Mouse (Mus musculus) stomach, embryonic 14.5 days (tissue): ENCODE results near the gene Id1. TPM values are rescaled to one million over a fixed set of nuclear protein-coding genes. Genes with fewer than 3 reads are reported as not detected.

Experiments
- ATAC-seq: fragments of 200-750 bp; cut with Nextera tagmentation; 2 replicates; pipeline ENCODE4 v1.8.0; 2017; ENCODE audit warnings: low read depth, moderate TSS enrichment; ENCODE audit not compliant: insufficient number of reproducible peaks, insufficient read depth, low FRiP score
- H3K27ac ChIP-seq: fragments of 300-500 bp; sonication (generic); 2 replicates; pipeline ENCODE4 v1.5.1; 2014; ENCODE audit warnings: mild to moderate bottlenecking, low read length, moderate library complexity, mixed read lengths
- H3K27me3 ChIP-seq: fragments of 300-500 bp; sonication (generic); 2 replicates; pipeline ENCODE4 v1.6.1; 2014; ENCODE audit warnings: low read length, control low read depth, mixed read lengths; ENCODE audit not compliant: control insufficient read depth, insufficient read depth
- H3K36me3 ChIP-seq: fragments of 300-500 bp; sonication (generic); 2 replicates; pipeline ENCODE4 v1.6.1; 2014; ENCODE audit warnings: mild to moderate bottlenecking, control low read depth, low read length, moderate library complexity, mixed read lengths; ENCODE audit not compliant: control insufficient read depth, insufficient read depth
- H3K4me1 ChIP-seq: fragments of 300-500 bp; sonication (generic); 2 replicates; pipeline ENCODE4 v1.6.1; 2014; ENCODE audit warnings: low read length, control low read depth, mixed read lengths; ENCODE audit not compliant: control insufficient read depth, insufficient read depth
- H3K4me2 ChIP-seq: fragments of 300-500 bp; sonication (generic); replicated peaks from 2 replicates; pipeline ENCODE4 v1.6.1; 2014; ENCODE audit warnings: low read depth, low read length, control low read depth
- H3K4me3 ChIP-seq: fragments of 300-500 bp; sonication (generic); 2 replicates; pipeline ENCODE4 v1.5.1; 2014; ENCODE audit warnings: low read depth, low read length, control low read depth
- H3K9ac ChIP-seq: fragments of 300-500 bp; sonication (generic); replicated peaks from 2 replicates; pipeline ENCODE4 v1.6.1; 2014; ENCODE audit warnings: low read depth, mild to moderate bottlenecking, control low read depth, low read length, moderate library complexity, mixed read lengths
- H3K9me3 ChIP-seq: fragments of 300-500 bp; sonication (generic); 2 replicates; pipeline ENCODE4 v1.6.1; 2016; ENCODE audit warnings: low read depth, low read length, control low read depth; ENCODE audit not compliant: control insufficient read depth
- WGBS: fragments of 180-500 bp; shearing (Covaris S2); extraction: QIAGEN DNeasy Blood & Tissue Kit; methylation state at CpG from one replicate; pipeline ENCODE4 v1.1.7; 2014; 5-methylcytosine and 5-hydroxymethylcytosine counted together
- polyA plus RNA-seq: library from polyadenylated mRNA; unstranded; fragments of >200 nt; fragmentation: Nextera tagmentation; extraction: Ambion mirVana; gene quantifications from 2 replicates; pipeline ENCODE4 v1.2.1, GENCODE M21; 2014

Gene Id1
- 147 and 150 TPM in 2 replicates for polyA plus RNA-seq

- Histone ChIP-seq H3K27ac (peak within 1 kb of the TSS; percentile 97), H3K9ac (peak within 1 kb of the TSS; percentile 90), H3K36me3 (no peaks in the 10 kb centered on the region), H3K27me3 (no peaks in the 10 kb centered on the region), H3K4me2 (peak within 1 kb of the TSS; percentile 79), H3K4me3 (peak within 1 kb of the TSS; percentile 82), H3K9me3 (no peaks in the 10 kb centered on the region), H3K4me1 (peaks cover 56% of the 10 kb centered on the region)
- ATAC-seq = peak; percentile 73
- WGBS = under 1% methylated on average over 28 of the region's 28 CpGs
Observed at GRCm38 (mm10) chr2:152736090-152736601, at the start of gene Id1. TSS of gene Id1 (plus strand) at chr2:152736251.

DNA sequence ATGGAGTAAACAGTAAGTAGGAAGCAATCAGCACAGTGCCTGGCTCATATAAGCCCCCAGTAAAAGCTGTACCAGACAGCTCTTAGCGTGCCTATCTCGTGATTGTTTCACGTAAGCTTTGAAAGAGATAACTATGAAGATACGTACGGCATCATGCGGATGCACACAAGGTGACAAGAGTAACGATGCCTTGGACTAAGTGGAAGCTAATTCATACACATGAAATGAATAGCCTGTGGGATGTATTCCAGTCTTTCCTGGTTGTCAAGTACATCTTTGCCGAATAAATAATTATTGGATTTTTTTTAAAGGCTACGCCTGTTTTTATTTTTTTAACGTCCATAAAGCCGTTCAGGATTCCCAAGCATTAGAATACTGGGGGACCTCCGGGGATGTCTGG, 49.7 kb upstream of the Id1 start:
- no peaks in the 10 kb centered on the region for H3K4me1 ChIP-seq
- H3K4me3 ChIP-seq = no peak overlapping the region
- no peak overlapping the region for H3K9ac ChIP-seq
- peaks cover 4% of the 10 kb centered on the region; the same call in 1 of the 2 replicates for H3K9me3 ChIP-seq
- no peak for ATAC-seq
- H3K36me3 ChIP-seq = peaks cover 84% of the 10 kb centered on the region
- peak overlapping the region; percentile 26 for H3K4me2 ChIP-seq
- H3K27me3 ChIP-seq = no peaks in the 10 kb centered on the region
- H3K27ac ChIP-seq = no peak overlapping the region
- WGBS = 56% methylated on average over 12 of the region's 12 CpGs

DNA sequence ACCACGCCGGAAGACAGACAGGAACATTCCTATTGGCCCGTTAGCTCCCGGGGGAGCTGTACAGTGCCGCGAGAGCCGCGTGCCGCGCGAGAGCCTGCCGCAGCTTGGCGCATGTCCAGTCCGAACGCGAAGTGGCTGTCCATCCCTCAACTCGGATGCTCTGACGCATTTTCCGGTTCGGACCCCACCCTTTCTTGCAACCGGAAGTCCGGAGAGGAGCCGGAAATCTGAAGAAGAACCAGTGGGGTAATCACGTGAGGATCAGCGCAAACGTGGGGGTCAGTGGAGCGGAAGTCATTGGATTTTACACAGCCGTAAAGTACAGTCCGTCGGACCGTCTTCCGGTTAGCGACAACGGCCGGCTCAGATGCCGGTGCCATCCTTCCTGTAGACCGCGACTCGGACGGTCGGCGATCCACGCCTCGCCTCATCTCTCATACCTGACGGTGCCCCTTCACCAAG, 49.2 kb upstream of the Id1 start, which contains the start of gene Mcts2:
Gene Mcts2 (plus strand): TSS at position 230 of the 462 bp plus-strand sequence.
- ATAC-seq = peak; percentile 97
- H3K4me1 ChIP-seq = no peaks in the 10 kb centered on the region
- peak within 1 kb of the TSS; percentile 55 for H3K4me2 ChIP-seq
- 54% methylated on average over 45 of the region's 45 CpGs for WGBS
- peak within 1 kb of the TSS; percentile 43 for H3K4me3 ChIP-seq
- peaks cover 80% of the 10 kb centered on the region for H3K36me3 ChIP-seq
- no peaks in the 10 kb centered on the region for H3K27me3 ChIP-seq
- peak within 1 kb of the TSS; percentile 36; the same call in 1 of the 2 replicates for H3K9ac ChIP-seq
- H3K27ac ChIP-seq = no peak within 1 kb of the TSS
- peaks cover 4% of the 10 kb centered on the region; the same call in 1 of the 2 replicates for H3K9me3 ChIP-seq

DNA sequence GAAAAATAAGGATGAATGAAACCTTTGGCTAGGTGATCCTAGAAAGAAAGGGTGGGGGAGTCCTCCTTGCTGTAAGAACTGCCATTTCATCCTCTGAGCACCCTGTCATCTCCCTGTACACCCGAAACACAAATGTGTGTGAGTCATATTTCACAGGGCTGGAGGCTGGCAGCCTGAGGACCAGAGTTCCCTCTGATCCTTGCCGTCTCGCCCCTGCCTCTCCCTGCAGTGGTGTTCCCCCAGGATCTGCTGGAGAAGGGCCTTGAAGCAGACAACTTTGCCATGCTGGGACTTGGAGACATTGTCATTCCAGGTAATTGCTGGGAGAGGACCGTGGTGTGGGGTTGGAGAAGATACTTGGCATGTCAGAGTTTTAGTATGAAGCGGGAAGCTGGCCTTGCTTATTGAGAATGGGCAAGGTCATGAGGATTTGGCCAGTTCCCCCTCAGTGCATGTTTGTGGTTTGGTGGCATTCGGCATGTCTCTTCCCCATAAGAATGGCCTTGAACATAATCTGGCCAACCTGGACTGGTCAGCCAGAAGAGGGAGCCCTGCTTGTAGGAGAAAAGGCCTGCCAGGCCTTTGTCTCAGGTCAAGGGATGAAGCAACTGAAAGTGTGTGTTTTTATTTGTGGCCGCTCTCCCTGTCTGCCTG, 44.4 kb upstream of the Id1 start:
- 71% methylated on average over 7 of the region's 7 CpGs for WGBS
- H3K4me1 ChIP-seq = peaks cover 6% of the 10 kb centered on the region; the same call in 1 of the 2 replicates
- H3K9ac ChIP-seq = no peak overlapping the region
- no peak overlapping the region for H3K4me2 ChIP-seq
- H3K27ac ChIP-seq = no peak overlapping the region
- no peak for ATAC-seq
- no peaks in the 10 kb centered on the region for H3K9me3 ChIP-seq
- no peaks in the 10 kb centered on the region for H3K27me3 ChIP-seq
- peaks cover 55% of the 10 kb centered on the region for H3K36me3 ChIP-seq
- no peak overlapping the region for H3K4me3 ChIP-seq

DNA sequence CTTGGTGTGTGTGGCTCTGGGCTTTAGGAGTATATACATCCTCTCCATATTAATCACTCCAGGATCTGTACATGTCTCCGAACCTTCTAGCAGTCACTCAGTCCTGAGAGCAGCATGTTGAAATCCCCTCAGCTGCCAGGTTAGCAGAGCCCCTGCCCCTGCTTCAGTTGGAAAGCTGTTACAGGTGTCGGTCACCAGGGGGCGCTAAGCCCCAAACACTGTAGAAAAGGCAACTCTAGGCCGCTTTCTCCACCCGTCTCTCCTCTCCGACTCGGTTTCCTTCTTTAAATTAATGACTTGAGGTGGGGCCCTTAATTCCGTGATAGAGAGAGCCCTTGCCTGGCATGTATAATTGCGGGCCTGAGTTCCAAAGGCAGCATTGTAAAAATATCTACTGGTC, 42.8 kb upstream of the Id1 start:
- peaks cover 10% of the 10 kb centered on the region; the same call in 1 of the 2 replicates for H3K4me1 ChIP-seq
- H3K27ac ChIP-seq = peak overlapping the region; percentile 55; the same call in 1 of the 2 replicates
- H3K4me3 ChIP-seq = no peak overlapping the region
- 10% methylated on average over 9 of the region's 9 CpGs for WGBS
- no peak for ATAC-seq
- H3K9ac ChIP-seq = no peak overlapping the region
- H3K27me3 ChIP-seq = no peaks in the 10 kb centered on the region
- no peaks in the 10 kb centered on the region for H3K9me3 ChIP-seq
- peaks cover 48% of the 10 kb centered on the region for H3K36me3 ChIP-seq
- H3K4me2 ChIP-seq = peak overlapping the region; percentile 19; the same call in 1 of the 2 replicates

DNA sequence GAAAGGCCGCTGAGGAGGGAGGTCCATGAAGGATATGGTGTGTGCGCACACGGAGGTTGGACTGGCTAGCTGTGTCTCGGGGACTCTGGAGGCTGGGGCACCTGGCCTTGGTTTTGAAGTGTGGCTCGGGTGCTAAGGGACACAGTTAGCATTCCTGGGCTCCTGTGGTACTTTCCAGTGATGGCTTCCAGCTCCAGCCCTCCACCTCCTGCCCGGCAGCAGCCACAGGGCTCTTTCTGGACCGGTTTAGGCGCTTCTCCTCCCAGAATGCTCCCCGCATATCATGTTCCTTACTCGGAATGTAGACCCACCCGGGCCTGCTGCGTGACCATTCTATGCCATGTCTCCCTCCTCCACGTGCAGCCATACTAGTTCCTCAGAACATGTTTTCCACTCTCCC, 42.3 kb upstream of the Id1 start:
- Histone ChIP-seq H3K36me3 (peaks cover 48% of the 10 kb centered on the region), H3K9ac (no peak overlapping the region), H3K9me3 (no peaks in the 10 kb centered on the region), H3K4me1 (peaks cover 10% of the 10 kb centered on the region; the same call in 1 of the 2 replicates), H3K27me3 (no peaks in the 10 kb centered on the region), H3K27ac (peak overlapping the region; percentile 55; the same call in 1 of the 2 replicates), H3K4me2 (peak overlapping the region; percentile 19; the same call in 1 of the 2 replicates), H3K4me3 (no peak overlapping the region)
- WGBS = 84% methylated on average over 13 of the region's 13 CpGs
- ATAC-seq = no peak

DNA sequence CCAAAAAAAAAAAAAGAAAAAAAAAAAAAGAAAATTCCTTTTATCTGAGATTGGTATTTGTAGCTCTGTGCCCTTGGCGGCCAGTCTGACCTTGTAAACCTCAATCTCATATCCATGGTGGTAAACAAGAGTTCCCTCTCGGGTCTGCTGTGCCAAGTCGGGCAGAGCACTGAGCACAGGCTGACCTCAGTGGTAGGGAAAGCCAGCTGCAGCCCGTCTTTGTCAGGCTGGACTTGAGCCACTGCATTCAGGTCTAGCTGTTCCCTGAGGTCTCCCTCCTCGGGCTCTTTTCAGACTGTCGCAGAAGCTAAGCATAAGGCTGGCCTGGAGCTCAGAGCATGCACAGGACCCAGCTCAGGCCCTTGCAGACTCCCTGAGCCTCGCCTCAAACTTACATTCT, 41.3 kb upstream of the Id1 start:
- H3K9me3 ChIP-seq = no peaks in the 10 kb centered on the region
- H3K36me3 ChIP-seq = peaks cover 43% of the 10 kb centered on the region
- H3K4me1 ChIP-seq = peaks cover 10% of the 10 kb centered on the region; the same call in 1 of the 2 replicates
- no peak for ATAC-seq
- H3K27me3 ChIP-seq = no peaks in the 10 kb centered on the region
- no peak overlapping the region for H3K27ac ChIP-seq
- no peak overlapping the region for H3K4me3 ChIP-seq
- H3K9ac ChIP-seq = no peak overlapping the region
- 50% methylated on average over 7 of the region's 7 CpGs for WGBS
- H3K4me2 ChIP-seq = no peak overlapping the region

DNA sequence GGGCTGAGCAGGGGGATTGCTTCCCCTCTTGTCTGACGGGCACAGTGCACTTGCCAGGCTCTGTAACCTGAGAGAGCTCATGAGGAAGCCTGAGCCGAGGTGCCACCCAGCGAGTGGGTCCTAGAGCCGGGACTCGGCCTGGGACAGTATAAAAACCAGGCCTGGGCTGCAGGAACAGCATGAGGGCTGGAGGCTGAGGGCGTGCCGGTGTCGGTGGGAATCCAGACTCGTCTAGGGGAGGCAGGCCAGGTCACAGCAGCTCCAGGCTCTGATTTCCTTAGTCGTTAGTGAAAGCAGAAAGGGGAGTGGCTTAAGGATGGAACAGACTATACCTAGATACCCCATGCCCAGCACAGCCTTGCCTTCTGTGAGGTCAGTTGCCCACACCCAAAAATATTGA, 40.0 kb upstream of the Id1 start:
- H3K27ac ChIP-seq = peak overlapping the region; percentile 18; the same call in 1 of the 2 replicates
- H3K9me3 ChIP-seq = no peaks in the 10 kb centered on the region
- H3K27me3 ChIP-seq = no peaks in the 10 kb centered on the region
- peaks cover 52% of the 10 kb centered on the region for H3K36me3 ChIP-seq
- ATAC-seq = no peak
- no peak overlapping the region for H3K4me2 ChIP-seq
- H3K9ac ChIP-seq = 0 out of 2 replicates have a peak overlapping the region, but pooled peaks have one; percentile 55
- peaks cover 10% of the 10 kb centered on the region; the same call in 1 of the 2 replicates for H3K4me1 ChIP-seq
- no peak overlapping the region for H3K4me3 ChIP-seq
- 67% methylated on average over 10 of the region's 10 CpGs for WGBS
